ENCODE assay signal across 8 mouse cellular contexts in genomic region chr14:25607141-25607967, GRCm38 (mm10).
DNase-seq lines count a peak whose midpoint lies in the region; ATAC-seq and TF ChIP-seq lines count a peak whose summit lies in the region.

No protein-coding gene starts in this region.

- peak overlapping the region; percentile 96 for H3K27ac ChIP-seq in kidney, embryonic 14.5 days (ENCODE audit: low read depth, low read length)
- peak overlapping the region; percentile 99 for H3K27ac ChIP-seq in forebrain, embryonic 14.5 days (ENCODE audit: low read depth, low read length)
- peak overlapping the region; percentile 96 for H3K27ac ChIP-seq in hindbrain, postnatal 0 days
- peak overlapping the region; percentile 68 for H3K27ac ChIP-seq in liver, embryonic 13.5 days
- H3K27ac ChIP-seq in neural tube, embryonic 13.5 days (replicated peaks) = peak overlapping the region; percentile 100

- no peaks in the 10 kb centered on the region for H3K9me3 ChIP-seq in kidney, embryonic 14.5 days (ENCODE audit: control insufficient read depth, low read length)
- H3K9me3 ChIP-seq in forebrain, embryonic 14.5 days (replicated peaks; ENCODE audit: control insufficient read depth, low read length) = no peaks in the 10 kb centered on the region
- H3K9me3 ChIP-seq in hindbrain, postnatal 0 days (ENCODE audit: low read length) = no peaks in the 10 kb centered on the region
- H3K9me3 ChIP-seq in liver, embryonic 13.5 days (replicated peaks) = no peaks in the 10 kb centered on the region
- H3K9me3 ChIP-seq in neural tube, embryonic 13.5 days = no peaks in the 10 kb centered on the region

- H3K36me3 ChIP-seq in kidney, embryonic 14.5 days (ENCODE audit: control insufficient read depth, insufficient read depth, low read length) = no peaks in the 10 kb centered on the region
- H3K36me3 ChIP-seq in forebrain, embryonic 14.5 days (ENCODE audit: control insufficient read depth, insufficient read depth, low read length) = peaks cover 6% of the 10 kb centered on the region; the same call in 1 of the 2 replicates
- H3K36me3 ChIP-seq in hindbrain, postnatal 0 days (ENCODE audit: insufficient read depth, low read length) = no peaks in the 10 kb centered on the region
- H3K36me3 ChIP-seq in liver, embryonic 13.5 days = no peaks in the 10 kb centered on the region
- H3K36me3 ChIP-seq in neural tube, embryonic 13.5 days = peaks cover 4% of the 10 kb centered on the region; the same call in 1 of the 2 replicates

- peak; percentile 54 for ATAC-seq in kidney, embryonic 14.5 days (ENCODE audit: low FRiP score, low TSS enrichment)
- ATAC-seq in forebrain, embryonic 14.5 days = peak; percentile 85
- peak; percentile 80 for ATAC-seq in hindbrain, postnatal 0 days
- ATAC-seq in liver, embryonic 13.5 days (ENCODE audit: low read depth) = peak; percentile 17; the same call in 1 of the 2 replicates
- peak; percentile 80 for ATAC-seq in neural tube, embryonic 13.5 days (ENCODE audit: low read depth)

- DNase-seq in kidney, adult 9 months = no peak
- peak; percentile 84 for DNase-seq in ZHBTc4 (ENCODE audit: low read depth, low spot score)
- peak; percentile 91 for DNase-seq in forebrain, embryonic 14.5 days (ENCODE audit: low spot score)
- peak; percentile 88 for DNase-seq in hindbrain, postnatal 0 days (ENCODE audit: low spot score)
- DNase-seq in liver, embryonic 13.5 days = no peak
- peak; percentile 67 for DNase-seq in thymus, postnatal 4 days

- H3K4me3 ChIP-seq in kidney, embryonic 14.5 days (ENCODE audit: low read length) = peak overlapping the region; percentile 81
- peak overlapping the region; percentile 73 for H3K4me3 ChIP-seq in forebrain, embryonic 14.5 days (ENCODE audit: low read depth, low read length)
- peak overlapping the region; percentile 65 for H3K4me3 ChIP-seq in hindbrain, postnatal 0 days (ENCODE audit: low read length)
- peak overlapping the region; percentile 65 for H3K4me3 ChIP-seq in liver, embryonic 13.5 days (replicated peaks)
- H3K4me3 ChIP-seq in neural tube, embryonic 13.5 days = peak overlapping the region; percentile 82

- no peaks in the 10 kb centered on the region for H3K27me3 ChIP-seq in kidney, embryonic 14.5 days (ENCODE audit: control insufficient read depth, insufficient read depth, low read length)
- no peaks in the 10 kb centered on the region for H3K27me3 ChIP-seq in forebrain, embryonic 14.5 days (replicated peaks; ENCODE audit: control insufficient read depth, insufficient read depth, low read length)
- no peaks in the 10 kb centered on the region for H3K27me3 ChIP-seq in hindbrain, postnatal 0 days (ENCODE audit: insufficient read depth, low read length)
- H3K27me3 ChIP-seq in liver, embryonic 13.5 days = peaks cover 43% of the 10 kb centered on the region
- H3K27me3 ChIP-seq in neural tube, embryonic 13.5 days = no peaks in the 10 kb centered on the region

- peak overlapping the region; percentile 91 for H3K9ac ChIP-seq in kidney, embryonic 14.5 days (ENCODE audit: low read depth, low read length)
- H3K9ac ChIP-seq in forebrain, embryonic 14.5 days (ENCODE audit: low read length) = peak overlapping the region; percentile 96
- peak overlapping the region; percentile 95 for H3K9ac ChIP-seq in hindbrain, postnatal 0 days (replicated peaks; ENCODE audit: low read length)
- peak overlapping the region; percentile 67 for H3K9ac ChIP-seq in liver, embryonic 13.5 days
- peak overlapping the region; percentile 99 for H3K9ac ChIP-seq in neural tube, embryonic 13.5 days

- under 1% methylated on average over 85 of the region's 103 CpGs for WGBS in kidney, embryonic 14.5 days
- under 1% methylated on average over 72 of the region's 103 CpGs for WGBS in forebrain, embryonic 14.5 days
- WGBS in hindbrain, postnatal 0 days = under 1% methylated on average over 71 of the region's 103 CpGs
- under 1% methylated on average over 89 of the region's 103 CpGs for WGBS in liver, embryonic 13.5 days (ENCODE audit: insufficient replicate concordance)
- under 1% methylated on average over 72 of the region's 103 CpGs for WGBS in neural tube, embryonic 13.5 days

- peak overlapping the region; percentile 98 for H3K4me2 ChIP-seq in kidney, embryonic 14.5 days (replicated peaks; ENCODE audit: low read depth, low read length)
- H3K4me2 ChIP-seq in forebrain, embryonic 14.5 days (ENCODE audit: low read length) = peak overlapping the region; percentile 99
- H3K4me2 ChIP-seq in hindbrain, postnatal 0 days (ENCODE audit: low read depth, low read length) = peak overlapping the region; percentile 98
- H3K4me2 ChIP-seq in liver, embryonic 13.5 days = peak overlapping the region; percentile 90
- peak overlapping the region; percentile 99 for H3K4me2 ChIP-seq in neural tube, embryonic 13.5 days

- TF ChIP-seq CTCF in hindbrain, postnatal 0 days (IDR thresholded peaks at IDR 0.05; ENCODE audit: low read depth) = no peak

- H3K4me1 ChIP-seq in kidney, embryonic 14.5 days (ENCODE audit: control insufficient read depth, insufficient read depth, low read length) = peaks cover 77% of the 10 kb centered on the region
- H3K4me1 ChIP-seq in forebrain, embryonic 14.5 days (ENCODE audit: control insufficient read depth, insufficient read depth, low read length) = peaks cover 72% of the 10 kb centered on the region
- peaks cover 45% of the 10 kb centered on the region for H3K4me1 ChIP-seq in hindbrain, postnatal 0 days (ENCODE audit: insufficient read depth, low read length)
- H3K4me1 ChIP-seq in liver, embryonic 13.5 days (replicated peaks) = peaks cover 73% of the 10 kb centered on the region
- peaks cover 93% of the 10 kb centered on the region for H3K4me1 ChIP-seq in neural tube, embryonic 13.5 days (replicated peaks)

Comparison
In these comparisons a context has a peak if more than half of its experiments do, and no peak if none do; other contexts are left out.
1. ATAC-seq: peak in every context shown above with its lines; median percentile 85 in forebrain, embryonic 14.5 days; 80 in hindbrain, postnatal 0 days; 80 in neural tube, embryonic 13.5 days; 54 in kidney, embryonic 14.5 days; 17 in liver, embryonic 13.5 days.
2. DNase-seq: peak in ZHBTc4 (single experiment), forebrain, embryonic 14.5 days (single experiment), hindbrain, postnatal 0 days (single experiment) and thymus, postnatal 4 days (single experiment); none in kidney, adult 9 months (single experiment) and liver, embryonic 13.5 days (single experiment).
3. Peak in every context shown above with its lines, with median percentiles within 50 percentile points of each other: H3K27ac ChIP-seq, H3K4me2 ChIP-seq, H3K4me3 ChIP-seq and H3K9ac ChIP-seq.